Mouse (Mus musculus): ENCODE results near the gene Car2. TPM values are rescaled to one million over a fixed set of nuclear protein-coding genes. Genes with fewer than 3 reads are reported as not detected.

The Car2 gene
- polyA plus RNA-seq, 1 experiment from 2014 or later: 2,168 TPM

DNA sequence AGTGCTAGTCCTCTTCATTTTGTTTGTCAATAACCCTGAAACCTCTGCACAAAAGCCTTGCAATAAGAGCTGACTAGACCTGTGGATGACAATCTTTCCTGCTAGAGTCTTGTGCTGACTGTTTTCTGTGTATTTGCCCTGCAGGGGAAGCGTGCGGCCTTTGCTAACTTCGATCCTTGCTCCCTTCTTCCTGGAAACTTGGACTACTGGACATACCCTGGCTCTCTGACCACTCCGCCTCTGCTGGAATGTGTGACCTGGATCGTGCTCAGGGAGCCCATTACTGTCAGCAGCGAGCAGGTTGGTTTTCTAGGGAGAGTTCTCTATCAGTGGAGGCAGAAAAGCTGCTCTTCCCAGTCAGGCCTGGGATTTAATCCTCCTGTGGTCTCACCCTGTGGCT lies 11.7 kb downstream of the Car2 start:
- 84% methylated on average over 6 of the region's 6 CpGs for WGBS (ENCODE audit: insufficient replicate concordance)
- Histone ChIP-seq H3K4me2 (no peak overlapping the region), H3K4me1 (peaks cover 17% of the 10 kb centered on the region), H3K27me3 (replicated peaks) (no peaks in the 10 kb centered on the region), H3K27ac (0 out of 2 replicates have a peak overlapping the region, but pooled peaks have one; percentile 22), H3K36me3 (peaks cover 94% of the 10 kb centered on the region), H3K4me3 (no peak overlapping the region), H3K9ac (no peak overlapping the region), H3K9me3 (replicated peaks) (no peaks in the 10 kb centered on the region)
- ATAC-seq: no peak

DNA sequence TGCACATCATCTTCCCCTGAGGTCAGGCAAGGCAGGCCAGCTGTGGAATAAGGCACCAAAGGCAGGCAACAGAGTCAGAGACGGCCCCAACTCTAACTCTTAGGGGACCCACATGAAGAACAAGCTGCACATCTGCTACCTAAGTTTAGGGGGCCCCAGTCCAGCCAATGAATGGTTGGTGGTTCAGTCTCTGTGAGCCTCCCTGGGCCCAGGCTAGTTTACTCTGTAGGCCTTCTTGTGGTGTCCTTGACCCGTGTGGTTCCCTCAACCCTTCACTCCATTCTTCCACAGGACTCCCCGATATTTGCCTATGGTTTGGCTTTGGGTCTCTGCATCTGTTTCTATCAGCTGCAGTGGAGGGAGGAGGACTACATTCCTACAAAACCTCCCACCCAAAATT lies 17.3 kb downstream of the Car2 start:
- Histone ChIP-seq H3K27me3 (replicated peaks) (no peaks in the 10 kb centered on the region), H3K4me3 (no peak overlapping the region), H3K9ac (no peak overlapping the region), H3K4me1 (no peaks in the 10 kb centered on the region), H3K4me2 (no peak overlapping the region), H3K9me3 (replicated peaks) (no peaks in the 10 kb centered on the region), H3K27ac (no peak overlapping the region), H3K36me3 (peaks cover 71% of the 10 kb centered on the region)
- peak; percentile 46 for ATAC-seq
- 92% methylated on average over 3 of the region's 3 CpGs for WGBS (ENCODE audit: insufficient replicate concordance)

DNA sequence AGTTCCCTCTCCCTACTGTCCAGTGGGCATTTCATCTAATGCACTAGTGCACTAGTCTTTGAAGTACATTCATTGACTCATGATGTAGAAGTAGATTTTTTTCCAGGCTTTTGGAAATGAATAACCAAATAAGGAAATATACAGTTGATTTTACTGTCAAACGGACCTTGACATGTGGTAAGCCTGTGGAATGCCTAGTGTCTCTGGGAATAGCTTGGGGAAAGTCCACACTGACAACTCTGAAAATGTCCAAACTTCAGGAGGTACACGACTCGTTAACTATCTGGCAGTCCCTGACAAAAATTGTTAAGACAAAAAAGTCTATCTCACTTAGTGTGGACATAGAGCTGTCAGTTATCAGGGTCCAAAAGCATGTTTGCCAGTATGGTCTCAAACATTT lies 18.1 kb downstream of the Car2 start:
- no peaks in the 10 kb centered on the region for H3K9me3 ChIP-seq (replicated peaks)
- no peaks in the 10 kb centered on the region for H3K4me1 ChIP-seq
- 66% methylated on average over 3 of the region's 3 CpGs for WGBS (ENCODE audit: insufficient replicate concordance)
- peaks cover 63% of the 10 kb centered on the region for H3K36me3 ChIP-seq
- no peak overlapping the region for H3K9ac ChIP-seq
- H3K4me2 ChIP-seq: no peak overlapping the region
- no peaks in the 10 kb centered on the region for H3K27me3 ChIP-seq (replicated peaks)
- ATAC-seq: no peak
- H3K4me3 ChIP-seq: no peak overlapping the region
- H3K27ac ChIP-seq: 0 out of 2 replicates have a peak overlapping the region, but pooled peaks have one; percentile 51

DNA sequence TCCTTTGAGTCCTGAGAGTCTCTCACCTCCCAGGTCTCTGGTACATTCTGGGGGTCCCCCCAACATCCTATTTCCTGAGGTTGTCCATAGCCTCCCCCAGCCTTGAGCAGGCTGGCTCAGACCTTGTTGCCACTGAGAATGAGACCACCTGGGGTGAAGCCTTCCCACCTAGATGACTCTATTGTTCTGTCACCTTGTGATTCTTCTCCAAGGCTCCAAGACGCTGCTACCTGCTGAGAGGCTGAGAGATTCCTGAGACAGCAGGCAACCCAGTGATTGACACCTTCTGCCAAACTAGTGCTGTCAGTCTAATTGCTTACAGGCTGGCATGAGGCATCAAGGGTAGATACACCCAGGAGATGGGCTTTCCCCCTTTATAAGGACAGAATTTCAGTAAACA lies 21.2 kb downstream of the Car2 start:
- Histone ChIP-seq H3K27me3 (replicated peaks) (no peaks in the 10 kb centered on the region), H3K4me3 (no peak overlapping the region), H3K4me1 (no peaks in the 10 kb centered on the region), H3K36me3 (peaks cover 33% of the 10 kb centered on the region), H3K9ac (no peak overlapping the region), H3K4me2 (no peak overlapping the region), H3K9me3 (replicated peaks) (no peaks in the 10 kb centered on the region), H3K27ac (no peak overlapping the region)
- no peak for ATAC-seq
- WGBS (ENCODE audit: insufficient replicate concordance): 94% methylated on average over 1 of the region's 1 CpGs

DNA sequence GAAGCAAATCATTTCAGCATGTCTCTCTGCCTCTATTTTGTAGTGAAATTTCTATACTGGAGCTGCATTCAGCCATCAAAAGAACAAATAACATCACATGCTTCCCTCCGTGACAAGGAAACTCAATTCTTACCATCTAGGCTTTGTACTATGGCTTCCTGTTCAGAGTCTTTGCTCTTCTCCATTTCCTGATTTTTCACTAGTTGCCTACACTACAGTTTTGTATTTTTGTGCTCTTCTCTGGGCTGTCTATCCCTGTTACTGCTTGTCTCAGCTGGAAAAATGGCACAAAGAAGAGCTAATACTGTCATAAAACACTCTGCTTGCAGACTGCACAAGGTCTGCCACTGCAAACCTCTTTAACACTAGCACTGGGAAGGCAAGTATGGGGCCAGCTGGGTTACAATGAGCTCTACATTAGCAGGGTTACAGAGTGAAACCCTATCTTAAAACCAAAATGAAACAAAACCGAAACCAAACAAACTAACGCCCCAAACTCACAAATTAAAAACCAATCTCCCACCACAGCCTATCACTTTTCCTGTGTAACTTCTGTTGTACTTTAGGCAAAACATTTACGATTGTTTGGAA lies 26.0 kb downstream of the Car2 start:
- 67% methylated on average over 4 of the region's 4 CpGs for WGBS (ENCODE audit: insufficient replicate concordance)
- no peak overlapping the region for H3K4me2 ChIP-seq

DNA sequence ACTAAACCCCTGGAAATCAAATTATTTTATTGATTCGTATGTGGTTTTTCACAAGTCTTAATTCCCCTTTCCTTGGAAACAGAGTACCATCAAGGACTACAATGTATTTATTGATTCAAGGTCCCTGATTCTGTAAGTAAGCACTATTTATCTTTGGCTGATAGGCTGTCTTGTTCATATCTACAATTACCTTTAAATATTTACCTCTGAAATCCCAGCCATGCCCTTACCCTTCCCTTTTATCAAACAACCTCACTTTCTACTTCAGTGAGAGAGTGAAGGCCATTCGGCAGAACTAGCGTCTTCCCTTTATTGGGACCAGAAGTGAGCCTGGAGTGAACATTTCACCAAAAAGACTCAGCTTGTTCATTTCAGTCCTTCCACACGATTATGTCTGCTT lies 27.7 kb downstream of the Car2 start:
- Histone ChIP-seq H3K27me3 (replicated peaks) (no peaks in the 10 kb centered on the region), H3K4me3 (no peak overlapping the region), H3K27ac (no peak overlapping the region), H3K36me3 (no peaks in the 10 kb centered on the region), H3K4me2 (no peak overlapping the region), H3K4me1 (no peaks in the 10 kb centered on the region), H3K9me3 (replicated peaks) (no peaks in the 10 kb centered on the region), H3K9ac (no peak overlapping the region)
- ATAC-seq: no peak
- 73% methylated on average over 4 of the region's 4 CpGs for WGBS (ENCODE audit: insufficient replicate concordance)

More for the DNA sequence above, 26.0 kb downstream of the Car2 start:
- Histone ChIP-seq H3K9me3 (replicated peaks) (no peaks in the 10 kb centered on the region), H3K27ac (no peak overlapping the region), H3K4me3 (no peak overlapping the region), H3K9ac (no peak overlapping the region), H3K27me3 (replicated peaks) (no peaks in the 10 kb centered on the region), H3K36me3 (no peaks in the 10 kb centered on the region), H3K4me1 (no peaks in the 10 kb centered on the region)
- no peak for ATAC-seq

DNA sequence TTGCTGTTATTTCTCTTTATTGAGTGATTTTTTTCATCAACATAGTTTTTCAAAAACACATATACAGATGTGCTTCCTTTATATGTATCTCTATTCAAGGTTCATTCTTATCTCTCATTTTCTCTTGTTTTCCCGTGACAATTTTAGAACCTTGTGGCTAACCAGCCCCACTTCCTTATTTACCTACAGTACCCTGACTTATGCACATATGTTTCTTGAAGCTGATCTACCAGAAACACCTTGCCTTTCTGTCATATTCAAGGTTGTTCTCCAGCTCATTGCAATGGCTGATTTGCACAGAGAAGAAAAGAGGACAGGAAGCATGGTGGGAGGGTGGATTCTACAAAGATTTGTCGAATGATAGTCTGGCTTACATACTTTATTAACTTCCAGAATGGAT lies 29.3 kb downstream of the Car2 start:
- Histone ChIP-seq H3K27ac (no peak overlapping the region), H3K4me1 (no peaks in the 10 kb centered on the region), H3K4me2 (no peak overlapping the region), H3K9ac (no peak overlapping the region), H3K4me3 (no peak overlapping the region), H3K9me3 (replicated peaks) (no peaks in the 10 kb centered on the region), H3K36me3 (no peaks in the 10 kb centered on the region), H3K27me3 (replicated peaks) (no peaks in the 10 kb centered on the region)
- ATAC-seq: no peak
- 19% methylated on average over 2 of the region's 2 CpGs for WGBS (ENCODE audit: insufficient replicate concordance)

DNA sequence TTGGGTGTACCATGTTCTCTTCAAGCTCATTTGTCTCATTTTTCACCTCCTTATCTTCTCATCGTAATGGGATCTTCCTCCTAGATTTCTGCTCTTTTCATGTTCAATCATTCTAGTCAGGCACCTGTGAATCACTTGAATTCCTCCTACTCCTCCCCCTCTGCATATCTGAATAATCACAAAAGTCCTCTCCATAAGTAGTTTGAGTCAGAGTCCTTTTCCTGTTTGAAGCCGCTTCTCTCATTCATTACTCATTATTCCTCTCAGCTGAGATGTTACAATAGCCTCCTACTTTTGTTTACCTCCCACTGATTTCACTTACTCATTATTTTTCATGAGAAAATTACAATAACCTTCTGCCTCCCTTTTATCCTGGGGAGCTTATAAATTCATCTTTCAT lies 31.2 kb downstream of the Car2 start:
- no peak for ATAC-seq
- H3K4me3 ChIP-seq: no peak overlapping the region
- no peaks in the 10 kb centered on the region for H3K9me3 ChIP-seq (replicated peaks)
- no peak overlapping the region for H3K27ac ChIP-seq
- no peaks in the 10 kb centered on the region for H3K4me1 ChIP-seq
- H3K9ac ChIP-seq: no peak overlapping the region
- H3K4me2 ChIP-seq: no peak overlapping the region
- 69% methylated on average over 2 of the region's 2 CpGs for WGBS (ENCODE audit: insufficient replicate concordance)
- no peaks in the 10 kb centered on the region for H3K36me3 ChIP-seq
- no peaks in the 10 kb centered on the region for H3K27me3 ChIP-seq (replicated peaks)

DNA sequence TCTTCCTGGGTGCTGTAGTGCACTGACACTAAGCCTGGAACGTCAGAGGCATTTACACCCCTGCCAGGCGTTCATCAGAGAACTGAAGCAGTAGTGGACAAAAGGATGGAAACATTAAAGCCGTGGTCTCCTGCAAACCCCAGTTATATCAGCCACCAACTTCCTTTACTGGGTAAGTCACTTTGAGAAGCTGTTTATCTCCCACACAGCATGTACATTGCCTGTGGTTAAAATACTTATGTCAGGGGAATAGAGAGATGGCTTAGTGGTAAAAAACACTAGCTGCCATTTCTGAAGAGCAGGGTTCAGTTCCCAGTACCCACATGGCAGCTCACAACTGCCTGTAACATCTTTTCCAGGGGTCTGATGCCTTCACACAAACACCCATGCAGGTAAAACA lies 58.6 kb downstream of the Car2 start:
- ATAC-seq: peak; percentile 62; the same call in 1 of the 2 replicates
- 15% methylated on average over 3 of the region's 3 CpGs for WGBS (ENCODE audit: insufficient replicate concordance)

DNA sequence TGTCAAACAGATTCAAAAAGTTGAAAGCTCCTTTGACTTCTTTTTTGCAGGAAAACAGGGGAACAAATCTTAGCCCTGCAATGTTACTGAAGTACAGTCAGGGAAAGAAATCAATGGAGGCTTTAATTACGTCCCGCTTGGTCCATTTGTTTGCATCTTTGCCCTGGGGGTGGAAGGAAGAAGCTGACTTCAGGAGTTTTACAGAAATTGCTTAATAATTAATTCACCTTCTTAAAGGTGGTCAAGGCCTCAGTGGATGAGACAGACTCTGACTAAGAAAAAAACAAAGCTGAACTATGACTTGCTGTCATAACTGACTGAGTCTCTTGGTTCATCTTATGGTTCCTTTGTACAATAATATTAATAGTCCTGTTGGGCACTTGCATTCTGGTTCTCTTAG lies 59.6 kb downstream of the Car2 start:
- Histone ChIP-seq H3K36me3 (no peaks in the 10 kb centered on the region), H3K4me3 (no peak overlapping the region), H3K27me3 (replicated peaks) (no peaks in the 10 kb centered on the region), H3K9me3 (replicated peaks) (no peaks in the 10 kb centered on the region), H3K4me1 (peaks cover 6% of the 10 kb centered on the region; the same call in 1 of the 2 replicates), H3K27ac (no peak overlapping the region), H3K9ac (no peak overlapping the region), H3K4me2 (no peak overlapping the region)
- 87% methylated on average over 2 of the region's 2 CpGs for WGBS (ENCODE audit: insufficient replicate concordance)
- no peak for ATAC-seq

More for the DNA sequence above, 58.6 kb downstream of the Car2 start:
- Histone ChIP-seq H3K27me3 (replicated peaks) (no peaks in the 10 kb centered on the region), H3K9ac (no peak overlapping the region), H3K9me3 (replicated peaks) (no peaks in the 10 kb centered on the region), H3K4me2 (no peak overlapping the region), H3K4me3 (no peak overlapping the region), H3K4me1 (peaks cover 6% of the 10 kb centered on the region; the same call in 1 of the 2 replicates), H3K36me3 (no peaks in the 10 kb centered on the region), H3K27ac (no peak overlapping the region)

DNA sequence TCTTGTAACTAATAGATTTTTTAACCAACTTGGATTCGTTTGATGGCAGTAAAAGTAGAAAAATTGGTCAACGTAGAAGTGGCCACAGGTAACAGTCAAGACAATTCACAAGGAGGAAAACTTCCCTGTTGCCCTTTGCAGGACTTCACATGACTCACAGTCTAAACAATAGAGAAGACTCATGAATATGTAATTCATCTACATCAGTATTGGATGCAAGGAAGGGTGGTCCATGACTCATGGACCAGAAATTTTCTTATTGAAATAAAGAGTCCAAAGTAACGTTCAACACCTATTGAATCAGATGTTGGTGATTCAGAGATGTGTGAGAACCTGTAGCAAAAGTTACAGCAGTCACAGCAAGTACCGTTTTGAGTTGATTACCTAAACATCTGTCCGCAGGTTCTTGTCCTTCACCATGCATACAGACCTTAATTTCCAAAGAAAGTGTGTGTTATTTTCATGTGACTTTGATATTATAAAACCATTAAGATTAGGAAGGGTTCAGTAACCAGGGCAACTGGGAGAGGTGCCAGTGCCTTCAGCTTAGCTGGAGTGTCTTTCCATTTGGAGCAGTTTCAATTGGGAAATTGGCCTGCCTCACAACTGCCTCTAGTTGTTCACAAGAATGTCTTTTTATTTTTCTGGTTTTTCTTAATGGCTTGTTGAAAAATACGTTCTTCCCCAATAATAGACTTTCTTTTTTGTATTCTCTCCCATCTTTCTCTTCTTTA lies 62.2 kb downstream of the Car2 start:
- H3K4me1 ChIP-seq: peaks cover 6% of the 10 kb centered on the region; the same call in 1 of the 2 replicates
- no peak for ATAC-seq
- H3K9ac ChIP-seq: no peak overlapping the region
- no peak overlapping the region for H3K27ac ChIP-seq
- 72% methylated on average over 6 of the region's 6 CpGs for WGBS (ENCODE audit: insufficient replicate concordance)
- H3K27me3 ChIP-seq (replicated peaks): no peaks in the 10 kb centered on the region
- H3K36me3 ChIP-seq: no peaks in the 10 kb centered on the region
- H3K4me2 ChIP-seq: no peak overlapping the region
- no peak overlapping the region for H3K4me3 ChIP-seq
- no peaks in the 10 kb centered on the region for H3K9me3 ChIP-seq (replicated peaks)

DNA sequence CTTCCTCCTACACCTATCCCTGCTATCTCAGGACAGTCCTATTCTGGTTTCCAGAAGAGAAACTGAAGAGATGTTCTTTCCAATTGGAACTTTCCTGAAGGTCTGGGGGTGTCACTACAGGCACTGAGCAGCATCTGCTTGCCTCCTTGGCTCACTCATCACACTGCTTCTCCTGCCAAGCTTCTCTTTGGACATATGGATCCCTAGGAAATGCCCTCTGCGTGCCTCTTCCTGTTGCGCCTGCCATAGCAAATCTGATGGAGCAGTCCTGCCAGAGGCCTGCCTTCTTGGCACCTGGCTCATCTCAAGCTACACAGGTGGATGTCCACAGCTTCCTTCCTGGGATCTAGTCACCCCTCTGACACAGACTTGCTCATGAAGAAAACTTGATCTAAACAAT lies 64.0 kb downstream of the Car2 start:
- no peak overlapping the region for H3K4me2 ChIP-seq
- no peaks in the 10 kb centered on the region for H3K27me3 ChIP-seq (replicated peaks)
- ATAC-seq: no peak
- 0 out of 2 replicates have a peak, but pooled peaks cover 3% of the 10 kb centered on the region for H3K4me1 ChIP-seq
- H3K27ac ChIP-seq: no peak overlapping the region
- H3K4me3 ChIP-seq: no peak overlapping the region
- WGBS (ENCODE audit: insufficient replicate concordance): 73% methylated on average over 2 of the region's 2 CpGs
- H3K36me3 ChIP-seq: no peaks in the 10 kb centered on the region
- H3K9ac ChIP-seq: no peak overlapping the region
- no peaks in the 10 kb centered on the region for H3K9me3 ChIP-seq (replicated peaks)
